In the genomic region with DNA sequence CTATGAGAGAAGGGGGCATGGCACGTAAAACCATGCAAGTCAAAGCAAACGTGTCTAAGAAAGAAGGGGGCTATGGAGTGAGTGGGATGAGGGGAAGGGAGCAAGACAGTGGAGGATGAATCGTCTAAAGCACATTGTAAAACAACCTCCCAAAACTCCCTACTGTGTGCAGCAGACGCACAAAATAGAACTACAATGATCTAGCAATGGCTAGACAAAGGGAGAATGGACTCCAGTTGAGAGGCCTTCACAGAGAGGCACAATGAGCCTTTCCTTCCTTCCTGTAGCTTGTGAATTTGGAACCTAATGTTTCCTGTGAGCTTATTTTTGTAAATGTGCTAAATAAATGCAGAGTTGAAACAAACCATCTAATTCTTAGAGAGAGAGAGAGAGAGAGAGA, we compare ENCODE assay signal across 38 mouse cellular contexts. TPM values are rescaled to one million over a fixed set of nuclear protein-coding genes. Genes with fewer than 3 reads are reported as not detected.
"Had no signal": no experiment of that assay in that cellular context is flagged by ENCODE, and none has a peak within 500 bp of the region (broad histone marks: within the 10 kb centered on the region; RNA-seq: fewer than 3 reads in every experiment).

No protein-coding gene starts in this region.

- H3K36me3 ChIP-seq: embryonic facial prominence, embryonic 10.5 days; embryonic facial prominence, embryonic 12.5 days; embryonic facial prominence, embryonic 13.5 days; embryonic facial prominence, embryonic 15.5 days; forebrain, embryonic 10.5 days; forebrain, embryonic 12.5 days; forebrain, embryonic 15.5 days; heart, embryonic 10.5 days had no signal

- H3K4me1 ChIP-seq: embryonic facial prominence, embryonic 10.5 days; embryonic facial prominence, embryonic 12.5 days; embryonic facial prominence, embryonic 13.5 days; embryonic facial prominence, embryonic 15.5 days; forebrain, embryonic 10.5 days; forebrain, embryonic 12.5 days; forebrain, embryonic 13.5 days; forebrain, embryonic 15.5 days; heart, embryonic 10.5 days had no signal

- H3K9me3 ChIP-seq: embryonic facial prominence, embryonic 10.5 days; embryonic facial prominence, embryonic 12.5 days; embryonic facial prominence, embryonic 13.5 days; embryonic facial prominence, embryonic 15.5 days; forebrain, embryonic 10.5 days; forebrain, embryonic 12.5 days; forebrain, embryonic 13.5 days; forebrain, embryonic 15.5 days; heart, embryonic 10.5 days had no signal

- H3K27ac ChIP-seq: embryonic facial prominence, embryonic 10.5 days; embryonic facial prominence, embryonic 12.5 days; embryonic facial prominence, embryonic 13.5 days; embryonic facial prominence, embryonic 15.5 days; forebrain, embryonic 10.5 days; forebrain, embryonic 12.5 days; forebrain, embryonic 13.5 days; forebrain, embryonic 15.5 days; gastrocnemius, adult 2 months; heart, adult 2 months; heart, embryonic 10.5 days had no signal

- ATAC-seq: forebrain, embryonic 13.5 days; forebrain, embryonic 14.5 days; forebrain, embryonic 15.5 days; forebrain, embryonic 16.5 days; forebrain, postnatal 0 days had no signal

- DNase-seq: cerebellum, adult 9-11 months; cerebellum, postnatal 14 days; cerebellum, postnatal 25 days; cerebellum, postnatal 36 days; embryo, embryonic 11 days; forebrain, postnatal 0 days; gastrocnemius, adult 2 months; gastrocnemius, postnatal 10 days; gastrocnemius, postnatal 14 days; gastrocnemius, postnatal 25 days; gastrocnemius, postnatal 36 days; heart, adult 11 months; heart, adult 18-20 months; heart, adult 2 months had no signal

- H3K27me3 ChIP-seq: embryonic facial prominence, embryonic 12.5 days; embryonic facial prominence, embryonic 13.5 days; embryonic facial prominence, embryonic 15.5 days; forebrain, embryonic 12.5 days; forebrain, embryonic 13.5 days; forebrain, embryonic 15.5 days had no signal

- H3K4me3 ChIP-seq: embryonic facial prominence, embryonic 10.5 days; embryonic facial prominence, embryonic 12.5 days; embryonic facial prominence, embryonic 13.5 days; embryonic facial prominence, embryonic 15.5 days; erythroblast, embryonic 14.5 days; forebrain, embryonic 10.5 days; forebrain, embryonic 12.5 days; forebrain, embryonic 13.5 days; forebrain, embryonic 15.5 days; gastrocnemius, adult 2 months; heart, adult 2 months; heart, embryonic 10.5 days had no signal

- H3K9ac ChIP-seq: embryonic facial prominence, embryonic 12.5 days; embryonic facial prominence, embryonic 13.5 days; embryonic facial prominence, embryonic 15.5 days; forebrain, embryonic 12.5 days; forebrain, embryonic 13.5 days; forebrain, embryonic 15.5 days; forebrain, postnatal 0 days had no signal

- H3K4me2 ChIP-seq: embryonic facial prominence, embryonic 12.5 days; embryonic facial prominence, embryonic 13.5 days; embryonic facial prominence, embryonic 15.5 days; forebrain, embryonic 12.5 days; forebrain, embryonic 13.5 days; forebrain, embryonic 15.5 days had no signal

RNA-seq across cellular contexts. Expression of a gene that starts 22.7 kb away (rescaled TPM):
- total RNA-seq: common myeloid progenitor, adult 5-6 weeks; forebrain, postnatal 0 days; gastrocnemius, adult 18-20 months; gastrocnemius, adult 2 months; gastrocnemius, adult 8-10 months; gastrocnemius, postnatal 10 days; gastrocnemius, postnatal 14 days; gastrocnemius, postnatal 25 days; gastrocnemius, postnatal 36 days; gastrocnemius, postnatal 4 days; granulocyte monocyte progenitor cell, adult 5-6 weeks; heart, adult 18-20 months; heart, adult 2 months; heart, adult 8-10 months had no signal
- polyA plus RNA-seq: cortical plate, adult 2 months; embryonic facial prominence, embryonic 10.5 days; embryonic facial prominence, embryonic 11.5 days; embryonic facial prominence, embryonic 12.5 days; embryonic facial prominence, embryonic 13.5 days; embryonic facial prominence, embryonic 14.5 days; embryonic facial prominence, embryonic 15.5 days; erythroblast, embryonic 14.5 days; forebrain, embryonic 10.5 days; forebrain, embryonic 11.5 days; forebrain, embryonic 12.5 days; forebrain, embryonic 13.5 days; forebrain, embryonic 14.5 days; forebrain, embryonic 15.5 days; forebrain, embryonic 16.5 days; forebrain, postnatal 0 days; frontal cortex, adult 2 months; gonadal fat pad, adult 2 months; heart, adult 2 months; heart, embryonic 10.5 days had no signal
